Mouse (Mus musculus) lung, adult 18-20 months (tissue): Measurements from ENCODE around the gene Cenpj.
A peak's percentile ranks its signal among the peaks of the same experiment; 100 is the strongest.

Experiments used
- DNase-seq, 2 experiments: peaks; one replicate each; pipeline ENCODE4 v3.0.0; 2022; ENCODE audit warnings: mixed read lengths in 2 of 2

Cenpj gene

GRCm38 (mm10) chr14:56544946-56545345 lies 30.3 kb downstream of the Cenpj start:
- no peak for DNase-seq

GRCm38 (mm10) chr14:56530788-56531187 lies 44.4 kb downstream of the Cenpj start:
- no peak for DNase-seq

GRCm38 (mm10) chr14:56514775-56515174 lies 60.5 kb downstream of the Cenpj start:
- DNase-seq: no peak

DNA sequence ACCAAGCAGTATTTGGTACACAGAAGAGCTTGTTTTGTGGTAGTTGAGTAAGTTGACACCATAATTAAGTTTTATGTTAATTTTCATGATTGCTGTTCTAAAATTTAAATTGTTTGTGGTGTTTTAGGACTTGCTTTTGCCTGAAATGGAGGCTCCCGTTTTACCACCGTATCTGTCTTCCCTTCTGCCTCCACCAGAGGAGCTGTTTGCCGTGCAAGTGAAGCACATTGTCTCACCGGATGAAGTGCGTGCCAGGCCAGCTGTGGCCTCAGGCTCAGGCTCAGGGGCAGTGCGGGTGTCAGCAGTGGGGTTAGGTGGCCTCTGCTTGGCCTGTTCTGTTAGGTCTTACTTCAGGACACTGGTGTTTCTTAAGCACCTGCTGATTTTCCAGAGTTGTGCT lies 63.1 kb downstream of the Cenpj start:
- DNase-seq: peak in 1 of 2 experiments; percentile 1

GRCm38 (mm10) chr14:56506743-56507142 lies 68.5 kb downstream of the Cenpj start:
- no peak for DNase-seq

DNA sequence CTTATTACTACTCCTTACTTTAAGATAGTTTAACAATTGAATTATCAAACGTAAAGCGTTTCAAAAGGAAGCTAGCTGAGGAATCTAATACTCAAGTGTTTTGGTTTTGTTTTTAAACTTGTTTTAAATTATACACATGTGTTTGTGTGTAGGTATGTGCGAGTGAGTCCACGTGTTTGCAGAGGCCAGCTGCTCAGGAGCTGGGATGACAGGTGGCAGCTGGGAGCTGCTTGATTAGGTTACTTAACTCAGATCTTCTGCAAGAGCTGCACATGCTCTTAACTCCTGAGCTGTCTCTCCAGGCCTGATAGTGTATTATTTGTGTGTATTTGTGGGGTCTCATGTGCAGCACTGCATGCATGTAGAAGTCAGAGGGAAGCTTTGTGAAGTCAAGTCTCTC lies 72.8 kb downstream of the Cenpj start:
- no peak for DNase-seq

DNA sequence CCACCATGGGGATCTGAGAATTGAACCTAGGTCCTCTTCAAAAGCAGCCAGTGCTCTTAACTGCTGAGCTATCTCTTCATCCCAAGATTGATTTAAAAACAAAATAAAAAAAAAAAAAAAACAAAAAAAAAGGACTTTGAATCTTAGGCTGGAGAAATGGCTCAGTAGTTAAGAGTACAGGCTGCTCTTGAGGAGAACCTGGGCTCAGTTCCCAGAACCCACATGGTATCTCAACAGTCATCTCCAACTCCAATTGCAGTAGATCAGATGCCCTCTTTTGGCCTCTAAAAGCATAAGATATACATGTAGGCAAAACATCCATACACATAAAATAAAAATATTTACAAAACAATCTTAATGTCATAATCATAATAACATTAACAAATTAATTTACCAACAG lies 85.4 kb downstream of the Cenpj start:
- DNase-seq: no peak
